Mouse (Mus musculus): ENCODE measurements around the gene Dpm1. TPM values are rescaled to one million over a fixed set of nuclear protein-coding genes. Genes with fewer than 3 reads are reported as not detected.

The Dpm1 gene
- total RNA-seq, 2 experiments from 2014 or later: 54.1 to 54.9 TPM

- peak; percentile 17 for ATAC-seq (replicated peaks; ENCODE audit: poor library complexity, severe bottlenecking)
Measured at GRCm38 (mm10) chr2:168230773-168231470, 531 bp upstream of the Dpm1 start.

- peak; percentile 48 for ATAC-seq (replicated peaks; ENCODE audit: poor library complexity, severe bottlenecking)
Measured at GRCm38 (mm10) chr2:168229116-168230025, 1.0 kb downstream of the Dpm1 start.

GRCm38 (mm10) chr2:168223326-168223725, 7.1 kb downstream of the Dpm1 start:
- no peak for ATAC-seq (replicated peaks; ENCODE audit: poor library complexity, severe bottlenecking)

DNA sequence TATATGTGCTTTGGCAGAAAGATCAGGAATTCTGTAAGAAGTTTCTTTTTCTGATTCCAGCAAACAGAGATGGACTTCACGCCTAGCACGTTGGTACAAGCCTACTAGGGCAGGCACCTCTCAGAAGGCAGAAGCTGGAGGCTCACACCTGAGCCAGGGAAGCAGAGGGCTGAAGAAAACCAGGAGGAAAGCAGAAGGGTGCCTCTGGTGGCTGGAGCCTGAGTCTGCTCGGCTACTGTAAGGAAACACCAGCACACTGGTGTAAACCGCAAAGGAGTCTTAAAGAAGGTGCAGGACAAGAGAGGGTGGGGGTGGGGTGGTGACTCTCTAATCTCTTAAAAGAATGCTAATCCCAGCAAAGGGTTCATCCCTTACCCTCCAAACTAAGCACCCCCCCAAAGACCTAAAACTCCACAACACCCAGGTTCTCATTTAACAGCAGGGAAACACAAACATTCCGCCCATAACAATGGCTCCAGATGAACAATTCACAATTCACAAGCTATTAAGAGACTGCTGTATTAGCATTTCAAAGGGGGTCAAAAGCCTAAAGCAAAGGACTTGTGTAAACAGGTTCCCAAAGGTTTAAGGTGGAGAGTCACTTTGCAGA, 16.5 kb downstream of the Dpm1 start:
- ATAC-seq (replicated peaks; ENCODE audit: poor library complexity, severe bottlenecking): 0 out of 2 replicates have a peak, but pooled peaks have one; percentile 25

- no peak for ATAC-seq (replicated peaks; ENCODE audit: poor library complexity, severe bottlenecking)
Measured at GRCm38 (mm10) chr2:168207883-168208282, 22.5 kb downstream of the Dpm1 start.

DNA sequence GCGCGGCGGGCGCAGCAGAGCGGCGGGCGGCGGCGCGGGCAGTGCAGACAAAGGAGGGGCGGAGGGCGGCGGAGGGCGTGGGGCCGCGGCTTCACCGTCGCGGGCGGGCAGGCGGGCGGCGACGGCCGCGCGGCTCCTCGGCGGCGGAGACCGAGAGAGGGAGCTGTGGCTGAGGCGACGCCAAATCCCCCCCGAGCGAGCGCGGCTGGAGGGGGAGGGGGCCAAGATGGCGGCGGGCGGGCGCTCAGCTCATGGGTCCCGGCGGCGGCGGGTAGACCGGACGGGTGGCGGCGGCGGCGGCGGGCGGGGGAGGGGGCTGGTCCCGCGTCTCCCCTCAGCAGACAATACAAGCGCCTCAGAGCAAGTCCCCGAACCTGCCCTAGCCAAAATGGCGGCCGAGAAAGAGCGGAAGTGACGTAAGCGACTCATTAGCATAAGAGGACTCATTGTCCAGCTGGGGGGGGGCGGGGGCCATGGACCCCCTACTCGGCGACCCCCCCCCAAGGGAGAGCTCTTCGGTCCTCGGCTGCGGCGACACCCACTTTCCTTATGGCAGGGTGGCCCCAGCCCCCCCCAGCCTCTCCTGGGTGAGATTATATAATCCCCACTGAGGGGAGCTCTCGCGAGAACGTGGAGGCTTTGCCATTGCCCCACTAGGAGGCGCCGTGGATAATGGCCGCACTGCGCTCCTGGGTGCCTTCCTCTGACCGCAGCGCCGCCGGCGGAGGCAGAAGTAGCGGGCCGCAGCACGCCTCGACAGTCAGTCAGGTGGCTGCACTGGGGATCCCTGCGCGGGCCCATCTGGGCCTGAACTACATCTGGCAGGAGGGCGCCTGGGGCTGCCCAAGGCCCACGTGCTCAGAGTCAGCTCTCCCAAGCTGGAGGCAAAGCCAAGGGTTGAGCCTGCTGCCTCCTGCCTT, 23.4 kb downstream of the Dpm1 start, which contains the start of gene Adnp:
TSS of gene Adnp (minus strand) at position 388 of the 920 bp plus-strand sequence.
- peak; percentile 84 for ATAC-seq (replicated peaks; ENCODE audit: poor library complexity, severe bottlenecking)

DNA sequence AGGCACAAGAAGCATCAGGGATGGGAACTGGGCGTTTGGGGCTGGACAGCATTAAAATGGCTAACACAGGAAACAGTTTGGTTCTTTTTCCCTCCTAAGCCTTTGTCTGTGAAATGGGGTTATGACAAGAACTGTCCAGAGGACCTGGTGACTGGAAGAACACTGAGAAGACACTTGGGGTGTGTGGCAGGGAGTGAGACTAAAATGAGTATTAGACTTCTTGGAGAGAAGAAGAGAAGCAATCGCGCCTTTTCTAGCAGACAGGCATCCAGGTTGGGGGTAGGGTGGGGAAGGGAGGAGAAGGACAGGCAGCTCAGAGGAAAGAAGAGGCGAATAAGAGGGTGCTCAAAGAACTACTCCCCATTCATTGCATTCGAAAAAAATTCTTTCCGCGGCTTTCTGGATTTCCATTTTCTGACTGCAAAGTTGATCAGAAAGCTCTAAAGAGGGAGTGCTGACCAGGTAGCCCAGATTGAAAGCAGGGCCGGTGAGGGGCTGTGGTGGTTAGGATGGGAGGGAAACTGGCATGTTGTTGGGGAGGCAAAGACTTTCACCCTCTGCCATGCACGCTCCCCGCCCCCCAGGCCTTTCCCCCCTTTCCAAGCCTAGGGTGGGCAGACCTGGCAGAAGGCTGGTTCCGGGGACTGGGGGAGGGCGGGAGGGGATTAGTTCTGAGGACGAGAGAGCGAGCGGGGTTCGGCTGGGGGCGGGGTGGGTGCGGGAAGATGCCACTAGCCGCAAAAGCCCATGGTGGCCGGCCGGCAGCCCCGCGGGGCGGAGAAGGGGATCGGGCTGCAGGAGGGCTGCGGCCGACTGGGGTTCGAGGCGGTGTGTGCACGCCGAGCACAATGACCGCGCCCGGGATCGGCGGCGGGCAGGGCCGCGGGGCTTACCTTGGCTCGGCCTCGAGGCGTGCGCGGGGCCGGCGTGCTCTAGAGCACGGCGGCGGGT, 24.4 kb downstream of the Dpm1 start:
- ATAC-seq (replicated peaks; ENCODE audit: poor library complexity, severe bottlenecking): no peak

- ATAC-seq (replicated peaks; ENCODE audit: poor library complexity, severe bottlenecking): peak; percentile 69
Measured at GRCm38 (mm10) chr2:168205265-168205664, 25.1 kb downstream of the Dpm1 start.

GRCm38 (mm10) chr2:168204476-168204999, 25.9 kb downstream of the Dpm1 start:
- no peak for ATAC-seq (replicated peaks; ENCODE audit: poor library complexity, severe bottlenecking)

- ATAC-seq (replicated peaks; ENCODE audit: poor library complexity, severe bottlenecking): no peak
Measured at GRCm38 (mm10) chr2:168200014-168200691, 30.2 kb downstream of the Dpm1 start.

- ATAC-seq (replicated peaks; ENCODE audit: poor library complexity, severe bottlenecking): no peak
Measured at GRCm38 (mm10) chr2:168199476-168199875, 30.9 kb downstream of the Dpm1 start.

- ATAC-seq (replicated peaks; ENCODE audit: poor library complexity, severe bottlenecking): no peak
Measured at GRCm38 (mm10) chr2:168198421-168198820, 32.0 kb downstream of the Dpm1 start.

DNA sequence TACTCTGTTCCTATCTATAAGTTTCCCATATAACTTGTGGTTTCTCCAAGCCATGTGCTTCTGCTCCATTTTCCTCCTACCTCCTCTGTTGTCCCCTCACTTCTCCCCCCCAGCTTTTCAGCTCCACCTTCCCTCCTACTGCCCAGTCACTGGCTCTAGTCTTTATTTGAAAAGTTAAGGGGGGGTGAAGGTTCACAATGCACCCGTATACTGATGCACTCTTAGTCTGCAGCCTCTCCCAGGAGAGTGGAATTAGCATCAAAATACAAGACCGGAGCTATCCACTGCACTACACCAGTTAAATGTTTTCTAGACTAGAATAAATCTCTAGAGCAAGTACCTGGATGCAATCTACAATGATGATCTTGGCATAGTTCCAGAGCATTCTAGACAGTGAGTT, 34.7 kb downstream of the Dpm1 start:
- ATAC-seq (replicated peaks; ENCODE audit: poor library complexity, severe bottlenecking): no peak

DNA sequence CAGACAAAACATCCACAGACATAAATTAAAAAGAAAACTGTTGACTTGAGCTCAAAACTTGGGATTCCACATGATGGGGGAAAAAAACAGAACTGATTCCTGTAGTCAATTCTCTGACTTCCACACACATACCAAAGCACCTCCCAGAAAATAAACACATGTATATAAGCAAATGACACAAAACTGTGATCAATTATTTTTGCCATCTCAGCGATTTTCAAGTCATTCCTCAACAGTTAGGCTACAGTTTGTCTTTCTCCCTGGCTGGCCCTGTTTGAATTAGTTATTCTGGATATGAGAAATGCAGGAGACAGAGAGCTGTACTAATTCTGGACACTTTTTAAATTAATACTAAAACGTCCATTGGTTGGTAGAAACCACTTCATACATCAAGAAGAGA, 36.7 kb downstream of the Dpm1 start:
- ATAC-seq (replicated peaks; ENCODE audit: poor library complexity, severe bottlenecking): no peak

DNA sequence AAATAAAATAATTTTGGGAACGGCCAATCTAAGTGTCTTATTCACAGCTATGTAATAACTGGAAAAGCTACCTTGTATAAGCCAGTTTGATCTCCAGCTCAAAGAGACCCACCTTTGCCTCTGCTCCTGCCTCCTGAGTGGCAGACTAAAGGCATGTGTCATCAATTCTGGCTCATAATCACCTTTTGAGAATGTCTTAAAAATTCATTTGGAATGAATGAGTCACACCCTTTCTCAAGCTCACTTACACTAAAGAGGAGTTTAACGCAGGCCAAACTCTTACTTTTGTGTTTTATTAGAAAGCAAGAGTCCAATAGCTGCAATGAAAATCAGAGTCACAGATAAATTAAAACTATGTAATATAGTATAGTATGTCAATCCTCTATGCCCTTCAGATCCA, 38.5 kb downstream of the Dpm1 start:
- no peak for ATAC-seq (replicated peaks; ENCODE audit: poor library complexity, severe bottlenecking)

GRCm38 (mm10) chr2:168175946-168176345, 54.4 kb downstream of the Dpm1 start:
- no peak for ATAC-seq (replicated peaks; ENCODE audit: poor library complexity, severe bottlenecking)

GRCm38 (mm10) chr2:168170167-168170685, 60.2 kb downstream of the Dpm1 start:
- ATAC-seq (replicated peaks; ENCODE audit: poor library complexity, severe bottlenecking): peak; percentile 99

DNA sequence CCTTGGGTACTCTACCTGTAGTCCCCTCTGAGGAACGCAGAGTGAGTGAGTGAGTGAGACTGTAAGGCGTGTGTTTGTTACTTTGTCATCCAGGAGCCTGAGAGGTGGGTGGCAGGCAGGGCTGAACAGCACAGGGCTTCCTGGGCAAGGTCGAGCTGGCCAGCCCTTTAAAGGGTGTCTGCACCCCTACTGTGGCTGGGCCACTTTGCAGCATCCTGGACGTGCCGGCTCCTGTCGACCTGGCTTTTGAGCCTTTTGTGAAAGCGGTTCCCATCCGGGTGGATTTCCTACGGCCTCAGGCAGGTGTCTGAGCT, 60.6 kb downstream of the Dpm1 start:
- ATAC-seq (replicated peaks; ENCODE audit: poor library complexity, severe bottlenecking): peak; percentile 12; the same call in 1 of the 2 replicates
